Mouse (Mus musculus): ENCODE results near the gene Ascc2.

GRCm38 (mm10) chr11:4687027-4687426 is 49.5 kb downstream of the Ascc2 start:
- TF ChIP-seq CTCF (IDR thresholded peaks at IDR 0.05; ENCODE audit: control insufficient read depth, insufficient read depth, insufficient replicate concordance, low read depth, low read length) = no peak
- TF ChIP-seq POLR2A (IDR thresholded peaks at IDR 0.05; ENCODE audit: control insufficient read depth, low read depth, low read length) = no peak
